9 mouse cellular contexts compared by ENCODE assay signal in the genomic region with DNA sequence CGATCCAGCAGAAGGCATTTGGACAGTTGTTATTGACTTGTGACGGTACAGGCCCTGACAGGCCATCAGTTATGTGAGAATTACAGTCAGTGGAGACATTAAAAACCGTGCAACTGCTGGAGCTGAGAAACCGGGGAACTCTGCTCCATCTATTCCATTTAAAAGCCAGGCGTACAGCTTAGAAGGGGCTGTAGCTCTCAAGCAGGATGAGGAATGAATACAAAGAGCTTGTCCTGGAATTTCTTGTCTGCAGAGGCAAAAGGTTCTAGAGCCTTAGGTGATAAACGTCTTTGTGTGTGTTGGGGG. TPM values are rescaled to one million over a fixed set of nuclear protein-coding genes. Genes with fewer than 3 reads are reported as not detected.
DNase-seq lines count a peak whose midpoint lies in the region; ATAC-seq and TF ChIP-seq lines count a peak whose summit lies in the region.
"Had no signal": no experiment of that assay in that cellular context is flagged by ENCODE, and none has a peak within 500 bp of the region (broad histone marks: within the 10 kb centered on the region; RNA-seq: fewer than 3 reads in every experiment).

No protein-coding gene starts in this region.

- peak overlapping the region; percentile 51 for H3K4me2 ChIP-seq in forebrain, embryonic 12.5 days
- peak overlapping the region; percentile 51 for H3K4me2 ChIP-seq in hindbrain, embryonic 16.5 days (ENCODE audit: low read length)
- peak overlapping the region; percentile 57 for H3K4me2 ChIP-seq in neural tube, embryonic 12.5 days (replicated peaks)

- WGBS in forebrain, embryonic 12.5 days: 4% methylated on average over 6 of the region's 6 CpGs
- WGBS in hindbrain, embryonic 16.5 days: 4% methylated on average over 6 of the region's 6 CpGs
- 1% methylated on average over 6 of the region's 6 CpGs for WGBS in neural tube, embryonic 12.5 days

- H3K4me3 ChIP-seq in left cerebral cortex, adult 2 months: no peak overlapping the region
- H3K4me3 ChIP-seq in forebrain, embryonic 12.5 days (replicated peaks): no peak overlapping the region
- H3K4me3 ChIP-seq in hindbrain, embryonic 16.5 days (ENCODE audit: low read length): peak overlapping the region; percentile 28
- peak overlapping the region; percentile 19; the same call in 1 of the 2 replicates for H3K4me3 ChIP-seq in neural tube, embryonic 12.5 days

- no peak for TF ChIP-seq CTCF in left cerebral cortex, adult 2 months (IDR thresholded peaks at IDR 0.05)

- H3K4me1 ChIP-seq in forebrain, embryonic 12.5 days: peaks cover 25% of the 10 kb centered on the region
- H3K4me1 ChIP-seq in hindbrain, embryonic 16.5 days (ENCODE audit: control insufficient read depth, insufficient read depth, low read depth, low read length): peaks cover 22% of the 10 kb centered on the region
- peaks cover 18% of the 10 kb centered on the region for H3K4me1 ChIP-seq in neural tube, embryonic 12.5 days

- no peaks in the 10 kb centered on the region for H3K27me3 ChIP-seq in forebrain, embryonic 12.5 days
- no peaks in the 10 kb centered on the region for H3K27me3 ChIP-seq in hindbrain, embryonic 16.5 days (replicated peaks; ENCODE audit: control insufficient read depth, insufficient read depth, low read length)
- H3K27me3 ChIP-seq in neural tube, embryonic 12.5 days (replicated peaks): no peaks in the 10 kb centered on the region
- H3K27me3 ChIP-seq: Patski had no signal

- H3K36me3 ChIP-seq in forebrain, embryonic 12.5 days (replicated peaks): no peaks in the 10 kb centered on the region
- no peaks in the 10 kb centered on the region for H3K36me3 ChIP-seq in hindbrain, embryonic 16.5 days (ENCODE audit: control insufficient read depth, insufficient read depth, low read length)
- no peaks in the 10 kb centered on the region for H3K36me3 ChIP-seq in neural tube, embryonic 12.5 days

- intact Hi-C loops in left cerebral cortex, adult 2 months (cut with DNase I): no loop called here

- DNase-seq in left cerebral cortex, adult 2 months (ENCODE audit: extremely low spot score in 1 of 2, low spot score in 2 of 2): no peak
- no peak for DNase-seq in left cerebral cortex, adult 8-10 months (ENCODE audit: low spot score in 2 of 2)
- DNase-seq in ovary, postnatal 10 days (ENCODE audit: low spot score): no peak
- DNase-seq in thymus, postnatal 4 days: no peak

- no peaks in the 10 kb centered on the region for H3K9me3 ChIP-seq in forebrain, embryonic 12.5 days
- no peaks in the 10 kb centered on the region for H3K9me3 ChIP-seq in hindbrain, embryonic 16.5 days (ENCODE audit: control insufficient read depth, low read length)
- peaks cover 6% of the 10 kb centered on the region; the same call in 1 of the 2 replicates for H3K9me3 ChIP-seq in neural tube, embryonic 12.5 days

- ATAC-seq in forebrain, embryonic 12.5 days (ENCODE audit: low FRiP score): no peak
- peak; percentile 66 for ATAC-seq in hindbrain, embryonic 16.5 days
- ATAC-seq in neural tube, embryonic 12.5 days (ENCODE audit: low FRiP score, low read depth): no peak
- no peak for ATAC-seq in megakaryocyte progenitor cell, adult 5-6 weeks (replicated peaks; ENCODE audit: poor library complexity)
- ATAC-seq: Patski had no signal

- H3K27ac ChIP-seq in left cerebral cortex, adult 2 months: peak overlapping the region; percentile 81
- H3K27ac ChIP-seq in forebrain, embryonic 12.5 days: peak overlapping the region; percentile 81
- H3K27ac ChIP-seq in hindbrain, embryonic 16.5 days (ENCODE audit: low read depth, low read length): peak overlapping the region; percentile 84
- H3K27ac ChIP-seq in neural tube, embryonic 12.5 days: peak overlapping the region; percentile 57; the same call in 1 of the 2 replicates

- H3K9ac ChIP-seq in forebrain, embryonic 12.5 days: no peak overlapping the region
- no peak overlapping the region for H3K9ac ChIP-seq in hindbrain, embryonic 16.5 days (ENCODE audit: low read depth, low read length)
- no peak overlapping the region for H3K9ac ChIP-seq in neural tube, embryonic 12.5 days

RNA-seq across cellular contexts. Expression of gene Inpp5f, which starts 18.2 kb away (rescaled TPM):
- total RNA-seq in left cerebral cortex, adult 2 months (2021): 10 to 100 TPM; 89.8 to 98.9 TPM
- 100 to 1,000 TPM; 103 to 109 (median 107) TPM for total RNA-seq in left cerebral cortex, adult 8-10 months (2022)
- 136 and 160 TPM in 2 replicates for polyA plus RNA-seq in forebrain, embryonic 12.5 days (2016; fragmentation: Nextera tagmentation; extraction: Ambion mirVana)
- polyA plus RNA-seq in hindbrain, embryonic 16.5 days (2015; fragmentation: Nextera tagmentation; extraction: Ambion mirVana): 442 and 494 TPM in 2 replicates
- polyA plus RNA-seq in neural tube, embryonic 12.5 days (2016; fragmentation: Nextera tagmentation; extraction: Ambion mirVana): 140 and 170 TPM in 2 replicates
- total RNA-seq in megakaryocyte progenitor cell, adult 5-6 weeks (2015): 8.4 and 8.8 TPM in 2 replicates
- 9.8 and 11.2 TPM in 2 replicates for total RNA-seq in megakaryocyte progenitor cell, adult 5-6 weeks (2017)

Comparison
In these comparisons a context has a peak if more than half of its experiments do, and no peak if none do; other contexts are left out.
1. H3K4me3 ChIP-seq: peak in hindbrain, embryonic 16.5 days (single experiment) and neural tube, embryonic 12.5 days (single experiment); none in left cerebral cortex, adult 2 months (single experiment) and forebrain, embryonic 12.5 days (single experiment).
2. RNA of gene Inpp5f, which starts 18.2 kb away (total RNA-seq): 103 to 109 TPM in left cerebral cortex, adult 8-10 months and 89.8 to 98.9 TPM in left cerebral cortex, adult 2 months; 8.4 to 11.2 TPM in megakaryocyte progenitor cell, adult 5-6 weeks; every median in the first group is over 4 times any median in the second.
3. Peak in every context shown above with its lines, with median percentiles within 50 percentile points of each other: H3K27ac ChIP-seq and H3K4me2 ChIP-seq.